Mouse (Mus musculus): ENCODE results near the gene Add1.
A peak's percentile ranks its signal among the peaks of the same experiment; 100 is the strongest.

Add1 gene

DNA sequence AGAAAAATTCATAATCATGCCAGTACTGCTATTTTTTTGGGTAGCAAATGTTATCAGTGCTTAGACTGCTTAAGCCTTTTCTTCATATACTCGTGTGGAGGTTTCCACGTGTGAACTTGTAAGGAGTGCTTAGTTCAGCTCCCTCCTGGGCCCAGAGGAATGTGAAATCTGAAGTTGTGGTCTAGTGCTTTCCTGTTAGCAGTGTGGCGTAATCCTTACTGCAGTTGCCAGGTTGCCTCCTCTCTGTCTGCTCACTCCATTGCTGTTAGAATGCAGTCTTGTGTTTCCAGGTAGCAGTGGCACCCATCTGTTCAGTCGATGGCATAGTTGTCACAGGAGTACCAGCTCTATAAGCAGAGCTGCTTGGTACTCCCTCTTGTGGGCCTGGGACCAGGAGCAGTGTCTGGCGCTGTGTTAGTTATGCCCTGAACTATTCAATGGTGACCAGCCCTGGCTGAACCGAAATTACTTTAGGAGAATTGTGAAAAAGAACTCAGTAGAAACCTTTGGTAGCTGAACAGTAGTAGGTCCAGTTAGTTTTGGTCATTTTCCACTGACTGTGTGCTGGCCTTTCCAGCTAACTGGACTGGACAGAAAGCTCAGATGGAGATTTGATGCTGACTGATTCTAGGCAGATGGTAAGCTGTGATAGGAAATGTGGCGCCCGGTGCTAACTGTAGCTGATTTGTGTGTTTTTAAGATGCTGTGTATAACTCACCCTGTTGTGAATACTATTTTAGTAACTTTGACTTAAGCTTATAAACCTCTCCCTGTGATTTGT, 33.8 kb downstream of the Add1 start:
- DNase-seq (ENCODE audit: low read depth, low spot score) = no peak

DNA sequence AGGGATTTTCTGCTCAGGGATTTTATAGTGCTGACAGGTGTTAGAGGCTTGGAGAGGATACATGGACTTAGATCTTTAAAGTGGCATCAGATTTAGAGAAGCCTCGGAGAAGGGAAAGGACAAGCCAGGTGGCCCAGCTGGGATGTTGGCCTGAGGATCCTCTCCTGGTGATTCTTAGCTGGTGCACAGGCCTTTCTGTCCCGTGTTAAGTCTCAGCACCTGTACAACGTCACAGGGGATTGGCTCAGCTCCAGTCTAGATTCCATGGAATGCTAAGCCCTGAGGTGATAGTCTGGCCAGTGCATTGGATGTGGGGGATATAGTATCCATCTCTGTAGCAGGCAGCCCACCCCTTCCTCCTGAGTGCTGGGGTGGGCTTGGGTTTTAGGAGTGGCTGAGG, 34.8 kb downstream of the Add1 start:
- no peak for DNase-seq (ENCODE audit: low read depth, low spot score)

DNA sequence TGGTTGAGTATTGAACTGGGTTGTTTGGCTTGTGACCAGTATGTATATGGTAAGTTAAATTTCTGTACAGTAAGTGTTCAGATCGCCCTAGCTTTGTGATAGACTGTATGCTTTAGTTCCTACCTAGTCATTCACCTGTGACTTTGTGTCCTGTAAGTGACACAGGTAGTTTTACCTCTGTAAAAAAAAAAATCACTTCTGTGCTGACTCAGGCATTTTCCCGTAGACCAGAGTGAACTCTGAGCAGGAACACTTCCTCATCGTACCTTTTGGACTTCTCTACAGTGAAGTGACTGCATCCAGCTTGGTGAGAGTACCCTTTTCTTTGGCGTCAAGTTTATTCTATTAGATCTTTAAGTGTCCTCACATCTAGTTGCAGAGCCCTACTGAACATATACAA, 36.5 kb downstream of the Add1 start:
- no peak for DNase-seq (ENCODE audit: low read depth, low spot score)

DNA sequence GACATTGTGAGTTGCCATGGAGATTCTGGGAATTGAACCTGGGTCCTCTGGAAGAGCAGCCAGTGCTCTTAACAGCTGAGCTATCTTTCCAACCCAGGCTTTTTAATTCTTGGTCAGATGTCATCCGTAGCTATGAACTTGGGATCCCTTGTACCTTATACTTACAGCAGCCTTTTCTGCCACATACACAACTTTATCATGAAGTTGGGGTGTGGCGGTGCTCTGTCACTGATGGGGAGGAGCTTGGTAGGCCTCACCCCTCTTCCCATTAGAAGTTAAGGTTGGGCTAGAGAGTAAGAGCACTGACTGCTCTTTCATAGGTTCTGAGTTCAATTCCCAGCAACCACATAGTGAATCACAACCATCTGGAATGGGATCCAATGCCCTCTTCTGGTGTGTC, 59.5 kb downstream of the Add1 start:
- DNase-seq (ENCODE audit: low read depth, low spot score) = no peak

DNA sequence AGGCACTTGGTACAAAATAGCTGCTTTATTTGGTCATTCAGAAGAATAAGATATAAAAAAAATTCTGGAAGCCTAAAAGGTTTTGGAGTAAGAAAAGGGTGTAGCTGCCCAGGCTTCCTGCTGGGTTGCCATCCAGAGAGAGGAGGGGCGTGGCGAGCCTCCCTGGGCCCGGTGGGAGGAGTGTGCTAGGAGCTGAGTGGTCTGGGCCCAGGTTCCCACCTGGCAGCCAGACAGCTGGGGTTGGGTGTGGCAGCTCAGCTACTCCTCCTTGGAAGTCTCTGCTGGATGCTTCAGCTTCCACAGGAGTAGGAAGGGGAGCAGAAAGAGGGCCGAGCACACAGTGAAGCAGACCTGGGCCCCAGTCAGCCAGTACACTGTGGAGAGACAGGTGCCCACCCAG, 60.2 kb downstream of the Add1 start:
- DNase-seq (ENCODE audit: low read depth, low spot score) = peak; percentile 37

DNA sequence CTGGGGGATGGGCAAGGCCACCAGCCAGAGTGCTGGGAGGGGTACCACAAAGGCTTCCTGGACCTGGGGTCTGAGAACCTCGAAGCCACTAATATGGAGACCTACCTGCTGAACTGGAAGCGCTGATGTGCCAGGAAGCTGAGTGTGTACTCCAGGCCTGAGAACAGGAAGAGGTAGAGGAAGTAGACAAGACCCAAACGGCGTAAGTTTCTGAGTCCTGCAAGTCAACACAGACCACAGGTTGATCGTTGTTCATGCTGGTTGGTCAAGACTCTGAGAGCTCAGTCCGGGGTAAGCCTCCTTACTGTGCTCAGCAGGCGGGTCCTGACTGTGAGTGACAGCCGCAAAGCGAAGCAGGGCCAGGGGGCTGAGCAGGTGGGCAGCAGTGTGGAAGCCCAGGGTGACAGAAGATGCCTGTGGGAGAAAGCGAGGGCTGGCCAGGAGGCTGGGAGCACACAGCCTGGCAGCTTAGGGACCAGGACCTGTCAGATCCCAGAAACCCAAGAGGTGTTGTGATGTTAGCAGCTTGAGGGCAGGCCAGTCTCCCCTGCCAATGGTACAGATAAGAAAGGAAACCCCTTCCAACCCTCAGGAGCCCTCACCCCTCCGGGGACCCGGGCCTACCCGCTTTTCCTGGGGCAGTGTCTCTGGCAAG, 61.4 kb downstream of the Add1 start:
- no peak for DNase-seq (ENCODE audit: low read depth, low spot score)

DNA sequence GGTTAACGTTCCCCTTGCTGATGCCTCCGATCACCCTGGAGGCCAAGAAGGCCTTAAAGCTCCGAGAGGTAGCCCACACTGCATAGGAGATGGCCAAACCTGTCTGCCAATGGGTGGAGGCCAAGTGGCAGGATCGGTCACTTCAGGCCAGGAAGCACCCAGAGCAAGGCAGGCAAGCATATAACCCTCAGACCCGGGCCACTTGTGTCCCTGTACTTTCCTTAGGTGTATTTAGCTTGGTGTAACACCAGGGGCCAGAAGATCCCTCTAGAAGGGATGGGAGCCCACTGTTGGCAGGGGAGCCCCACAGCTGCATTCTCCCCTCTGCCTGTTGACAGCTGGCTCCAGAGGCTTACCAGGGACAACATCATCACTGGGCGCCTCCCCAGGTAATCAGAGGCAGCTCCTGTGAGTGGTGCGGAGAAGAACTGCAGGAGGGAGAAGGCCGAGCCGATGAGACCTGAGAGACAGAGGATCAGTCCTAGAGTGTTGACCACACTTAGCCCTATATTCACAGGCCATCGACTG, 62.3 kb downstream of the Add1 start:
- DNase-seq (ENCODE audit: low read depth, low spot score) = no peak

DNA sequence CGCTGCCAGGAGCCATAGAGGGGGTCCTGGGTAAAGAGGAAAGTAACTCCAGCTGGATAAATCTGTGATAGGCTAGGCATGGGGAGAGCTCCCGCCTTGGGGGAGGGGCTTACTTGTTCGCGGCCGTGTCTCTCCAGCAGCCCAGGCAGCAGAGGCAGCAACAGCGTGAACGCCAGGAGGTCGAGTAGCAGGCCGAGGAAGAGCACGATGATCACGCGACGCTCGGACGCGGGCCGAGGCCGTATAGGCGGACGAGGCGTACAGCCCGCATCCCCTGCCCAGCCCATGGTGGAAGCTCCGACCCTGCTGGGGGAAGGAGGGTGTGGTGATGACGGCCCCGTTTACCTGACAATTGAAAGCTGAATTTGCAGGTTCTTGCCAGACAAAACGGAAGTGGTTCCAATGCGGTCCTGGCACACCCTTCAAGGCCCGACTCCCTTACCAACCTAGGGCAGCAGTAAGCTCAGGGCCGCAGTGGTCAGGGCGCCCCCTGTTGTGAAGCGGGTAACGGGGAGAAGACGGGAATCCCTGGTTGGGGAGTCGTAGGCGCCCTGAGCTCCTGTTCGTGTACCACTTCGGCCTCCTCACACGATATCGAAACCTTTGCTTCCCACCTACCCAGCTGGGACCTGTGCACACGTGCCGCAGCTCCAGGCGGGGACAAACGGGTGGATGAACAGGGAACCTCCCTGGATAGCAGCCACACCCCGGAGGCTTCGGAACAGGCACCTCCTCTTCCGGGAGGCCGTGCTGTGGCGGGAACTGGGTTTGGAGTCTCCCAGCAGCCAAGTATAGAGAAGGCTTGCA, 63.2 kb downstream of the Add1 start, which contains the start of gene Mfsd10:
TSS of gene Mfsd10 (minus strand) at position 732 of the 807 bp plus-strand sequence.
- DNase-seq (ENCODE audit: low read depth, low spot score) = peak; percentile 56

DNA sequence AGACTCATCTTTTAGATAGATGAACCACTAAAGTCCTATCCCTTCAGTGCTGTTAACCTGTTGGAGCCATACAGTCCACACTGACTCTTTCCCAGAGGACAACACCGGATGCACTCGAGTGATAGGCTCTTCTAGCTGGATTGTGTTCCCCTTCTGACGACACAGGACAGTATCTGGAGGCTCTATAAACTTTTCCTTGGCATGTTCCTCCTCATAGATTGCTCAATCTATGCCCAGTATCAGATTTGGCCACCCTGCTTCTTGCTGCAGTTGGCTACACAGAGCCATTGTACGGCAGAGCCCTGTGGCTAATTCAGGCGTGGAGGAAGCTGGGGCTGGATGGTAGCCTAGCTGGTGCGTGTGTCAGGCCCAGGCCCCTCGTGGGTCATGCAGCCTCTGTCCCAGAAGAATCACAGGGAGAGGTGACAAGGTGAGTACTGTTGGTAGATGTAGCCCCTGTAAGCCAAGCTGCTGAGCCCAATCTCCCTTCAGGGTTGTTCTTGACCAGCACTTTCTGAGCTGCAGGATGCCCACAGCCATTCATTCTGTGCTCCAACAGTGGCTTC, 64.2 kb downstream of the Add1 start:
- DNase-seq (ENCODE audit: low read depth, low spot score) = no peak

DNA sequence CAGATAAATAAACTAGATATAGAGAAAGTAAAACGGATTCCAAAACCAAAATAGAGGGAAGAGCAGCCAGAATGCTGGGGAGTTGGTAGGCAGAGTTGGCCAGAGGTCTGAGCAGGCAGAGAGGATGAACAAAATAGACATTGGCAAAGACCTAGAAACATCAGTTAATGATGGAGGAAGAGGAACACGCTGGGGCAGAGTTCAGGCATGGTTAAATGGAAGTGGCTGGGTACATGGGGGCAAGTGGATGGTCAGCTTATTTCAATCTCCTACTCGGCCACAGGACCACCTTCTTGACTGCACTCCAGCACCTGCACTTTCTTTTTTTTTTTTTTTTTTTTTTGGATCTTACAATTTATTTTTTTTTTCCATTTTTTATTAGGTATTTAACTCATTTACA, 68.5 kb downstream of the Add1 start:
- DNase-seq (ENCODE audit: low read depth, low spot score) = no peak

DNA sequence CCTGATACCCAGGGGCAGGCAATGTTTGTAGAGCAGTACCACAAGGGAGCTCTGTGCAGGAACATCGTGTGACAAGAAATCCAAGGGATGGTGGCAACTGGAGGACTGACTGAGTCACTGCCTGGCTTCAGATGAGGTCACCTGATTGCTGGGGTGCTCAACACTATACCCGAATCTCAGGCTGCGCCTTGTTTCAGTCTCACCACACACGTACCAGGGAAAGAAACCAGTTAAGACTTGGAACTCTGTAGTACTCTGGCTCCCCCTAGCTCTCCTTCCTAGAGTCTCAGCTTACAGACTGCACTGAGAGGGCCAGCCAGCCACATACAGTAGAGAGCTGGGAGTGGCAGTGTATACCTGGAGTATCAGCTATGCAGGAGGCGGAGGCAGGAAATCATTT, 69.5 kb downstream of the Add1 start:
- DNase-seq (ENCODE audit: low read depth, low spot score) = peak; percentile 60

DNA sequence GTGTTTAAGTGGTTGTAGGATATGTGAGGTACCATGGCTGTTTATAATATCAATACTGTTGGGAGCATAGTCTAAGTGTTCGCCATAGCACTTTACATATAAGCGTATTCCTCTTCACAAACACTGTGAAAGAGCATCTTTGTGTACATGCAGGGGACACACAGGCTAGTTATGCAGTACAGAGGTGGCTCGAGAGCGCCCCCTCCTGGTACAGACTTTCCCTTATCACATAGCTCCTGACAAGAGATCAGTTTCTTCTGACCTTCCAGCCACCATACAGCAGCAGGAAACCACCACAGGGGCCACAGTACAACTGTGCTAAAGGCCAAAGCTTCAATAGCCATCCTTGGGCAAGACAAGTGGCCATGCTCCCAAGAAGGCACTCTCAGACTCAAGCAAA, 74.1 kb downstream of the Add1 start:
- peak; percentile 57 for DNase-seq (ENCODE audit: low read depth, low spot score)

DNA sequence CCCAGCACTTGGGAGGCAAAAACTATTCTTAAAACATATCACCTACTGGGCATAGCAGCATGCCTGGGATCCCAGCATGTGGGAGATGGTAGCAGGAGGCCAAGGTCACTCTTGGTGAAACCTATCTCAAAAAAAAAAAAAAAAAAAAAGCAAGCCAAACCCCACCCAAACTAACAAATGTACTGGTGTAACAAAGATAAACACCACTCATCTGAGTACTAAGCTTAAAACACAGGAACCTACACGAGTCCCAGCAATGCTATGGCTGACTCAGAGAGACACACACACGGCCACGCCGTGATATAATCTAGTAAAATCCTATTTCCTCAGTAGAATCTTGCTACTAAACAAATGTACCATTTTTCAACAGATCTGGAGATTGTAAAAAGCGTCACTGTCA, 79.5 kb downstream of the Add1 start:
- DNase-seq (ENCODE audit: low read depth, low spot score) = no peak

DNA sequence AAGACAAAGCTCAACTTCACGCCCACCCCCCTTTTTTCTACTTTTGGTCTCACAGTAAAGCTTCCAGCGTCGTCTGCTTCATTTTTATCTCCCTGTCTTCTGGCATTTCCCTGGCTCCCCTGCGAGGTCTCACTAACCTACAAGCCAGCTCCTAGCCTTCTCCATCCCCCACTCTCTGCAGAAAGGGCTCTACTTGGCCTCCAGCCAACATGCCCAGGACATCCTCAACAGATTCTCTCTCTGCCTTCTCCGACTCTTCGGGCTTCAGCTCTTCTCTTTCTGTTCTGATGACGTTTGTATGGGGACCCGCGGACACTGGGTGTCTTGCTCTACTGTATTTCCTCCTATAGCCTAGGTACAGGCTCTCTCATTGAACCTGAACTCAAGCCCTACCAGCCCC, 81.4 kb downstream of the Add1 start:
- DNase-seq (ENCODE audit: low read depth, low spot score) = no peak

DNA sequence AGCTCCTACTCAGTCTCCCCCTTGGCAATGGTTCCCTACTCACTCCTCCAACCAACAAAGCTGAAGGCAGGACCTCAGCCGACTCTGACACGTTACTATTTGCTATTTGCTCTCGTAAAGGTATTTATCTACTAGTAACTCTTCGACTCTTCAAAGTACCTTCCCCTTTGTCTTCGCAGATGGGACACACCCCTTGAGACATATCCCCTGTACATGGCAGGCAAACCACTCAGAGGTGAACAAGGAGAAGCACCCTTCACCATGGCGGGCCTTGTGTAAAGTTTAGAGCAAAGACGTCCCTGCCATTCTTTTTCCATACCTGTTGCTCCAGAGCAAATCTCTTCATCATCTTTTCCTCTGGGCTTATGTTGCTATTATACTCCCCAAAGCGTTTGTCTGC, 84.1 kb downstream of the Add1 start:
- DNase-seq (ENCODE audit: low read depth, low spot score) = no peak

DNA sequence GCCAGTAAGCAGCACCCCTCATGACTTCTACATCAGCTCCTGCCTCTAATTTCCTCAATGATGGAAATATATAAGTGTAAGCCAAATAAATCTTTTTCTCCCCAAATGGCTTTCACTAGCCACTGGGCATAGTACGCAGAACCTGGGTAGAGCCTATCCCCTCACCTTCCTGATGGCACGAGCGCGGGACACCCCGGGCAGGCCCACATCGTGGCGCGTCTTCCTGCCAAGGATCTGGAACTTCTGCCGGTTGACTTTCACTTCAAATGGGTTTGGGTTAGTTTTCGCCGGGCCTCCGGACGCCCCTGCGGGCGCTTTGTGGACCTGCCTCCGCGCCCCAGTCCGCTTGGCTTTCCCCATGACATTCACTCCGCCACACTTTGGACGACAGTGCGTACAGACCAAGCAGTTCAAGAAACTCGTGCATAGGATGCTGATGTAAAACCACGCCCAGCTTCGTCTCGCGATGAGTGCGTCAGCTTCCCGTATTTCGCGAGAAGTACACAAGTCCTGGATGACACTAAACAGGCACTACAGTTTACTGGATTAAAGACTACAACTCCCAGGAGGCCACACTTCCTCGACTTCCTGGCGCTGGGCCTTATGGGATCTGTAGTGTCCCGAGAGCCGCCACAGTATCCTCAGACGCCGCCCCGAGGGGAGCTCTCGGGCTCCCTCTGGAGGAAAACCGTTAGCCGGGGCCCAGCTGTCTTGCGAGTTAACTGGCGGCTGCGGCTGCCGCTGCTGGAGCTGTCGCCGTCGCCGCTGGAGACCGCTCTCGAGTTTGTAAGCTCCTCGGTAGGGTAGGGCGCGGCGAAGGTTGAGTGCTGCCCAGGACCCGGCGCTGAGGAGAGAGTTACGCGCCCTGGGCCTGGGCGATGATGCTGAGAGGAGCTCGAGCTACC, 86.5 kb downstream of the Add1 start, which contains the start of the genes Nop14 and Grk4:
TSS of gene Nop14 (minus strand) at position 463 of the 905 bp plus-strand sequence.
TSS of gene Grk4 (plus strand) at position 694 of the 905 bp plus-strand sequence.
- DNase-seq (ENCODE audit: low read depth, low spot score) = peak; percentile 100

DNA sequence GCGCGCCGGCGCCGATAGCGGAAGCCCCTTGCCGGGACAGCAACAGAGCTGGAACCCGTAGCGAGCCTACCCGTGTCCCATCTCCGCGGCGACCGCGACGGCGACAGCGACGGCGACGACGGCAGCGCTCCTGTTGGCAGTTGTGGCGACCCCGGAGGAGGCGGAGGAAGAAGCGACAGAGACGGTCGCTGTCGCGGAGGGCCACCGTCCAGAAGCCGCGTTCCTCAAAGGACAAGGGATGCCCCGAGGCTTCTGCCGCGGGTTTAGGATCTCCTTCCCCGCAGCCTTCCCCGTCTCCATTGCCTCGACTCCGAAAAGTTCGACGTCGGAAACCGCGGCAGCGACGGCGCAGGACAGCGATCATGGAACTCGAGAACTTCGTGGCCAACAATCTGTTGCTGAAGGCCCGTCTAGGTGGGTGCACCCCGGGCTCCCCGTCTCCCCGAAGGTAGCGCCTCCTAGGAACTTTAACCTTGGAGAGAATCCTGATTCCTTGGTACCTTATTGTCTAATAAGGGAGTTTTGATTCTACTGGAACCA, 87.2 kb downstream of the Add1 start:
- DNase-seq (ENCODE audit: low read depth, low spot score) = no peak

DNA sequence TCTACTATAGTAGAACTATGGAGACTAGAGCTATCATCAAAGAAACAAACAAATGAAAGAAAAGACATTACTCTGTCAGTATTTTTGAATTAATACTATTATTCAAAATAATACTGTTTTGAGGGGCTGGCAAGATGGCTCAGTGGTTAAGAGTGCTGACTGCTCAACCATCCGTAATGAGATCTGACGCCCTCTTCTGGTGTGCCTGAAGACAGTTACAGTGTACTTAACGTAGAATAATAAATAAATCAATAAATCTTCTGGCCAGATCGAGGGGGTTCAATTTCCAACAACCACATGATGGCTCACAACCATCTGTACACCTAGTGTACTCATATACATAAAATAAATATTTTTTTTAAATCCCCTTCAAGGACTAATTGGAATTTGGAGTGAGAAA, 88.4 kb downstream of the Add1 start:
- DNase-seq (ENCODE audit: low read depth, low spot score) = no peak

DNA sequence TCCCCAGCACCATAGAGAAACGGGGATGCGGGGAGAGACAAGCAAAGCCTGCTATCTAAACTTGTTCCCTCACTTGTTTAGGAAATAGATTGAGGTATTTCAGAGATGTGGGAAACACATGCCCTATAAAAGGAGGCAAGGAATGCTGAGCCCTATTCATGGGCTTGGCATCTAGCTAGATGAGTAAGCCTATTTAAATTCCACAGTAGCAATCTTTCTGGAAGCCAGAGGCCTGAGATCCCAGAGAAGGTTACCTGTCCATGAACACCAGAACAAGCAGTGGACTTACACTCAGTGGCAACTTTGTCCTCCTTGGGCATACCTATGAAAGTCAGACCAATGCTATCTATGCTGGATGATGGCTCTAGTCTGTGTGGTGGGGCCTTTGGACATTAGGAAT, 89.8 kb downstream of the Add1 start:
- no peak for DNase-seq (ENCODE audit: low read depth, low spot score)

DNA sequence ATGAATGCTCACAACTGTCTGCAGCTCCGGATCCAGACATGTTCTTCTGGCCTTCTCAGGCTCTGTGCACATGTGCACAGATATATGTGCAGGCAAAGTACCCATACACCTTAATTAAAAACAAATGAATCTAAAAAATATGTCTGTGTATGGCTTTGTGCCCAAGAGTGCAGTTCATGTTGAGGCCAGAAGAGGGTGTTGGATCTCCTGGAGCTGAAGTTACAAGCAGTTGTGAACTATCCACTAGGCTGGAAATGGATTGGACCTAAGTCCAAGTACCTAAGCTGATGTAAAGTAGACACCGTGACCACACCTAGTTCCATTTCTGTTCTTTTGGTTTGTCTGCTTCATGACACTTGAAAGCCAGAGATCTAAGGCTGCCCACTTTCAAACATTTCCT, 96.0 kb downstream of the Add1 start:
- DNase-seq (ENCODE audit: low read depth, low spot score) = no peak
